Mouse (Mus musculus) lung, postnatal 4 days (tissue): ENCODE results near the gene Siae.

ENCODE experiments used
- DNase-seq, 2 experiments: peaks; one replicate each; pipeline ENCODE4 v3.0.0; 2021

Gene Siae

GRCm38 (mm10) chr9:37627263-37627662, 71.8 kb downstream of the Siae start:
- DNase-seq, result no peak

- no peak for DNase-seq
Observed at GRCm38 (mm10) chr9:37628581-37628980, 73.1 kb downstream of the Siae start.

- DNase-seq, result no peak
Observed at GRCm38 (mm10) chr9:37629941-37630340, 74.4 kb downstream of the Siae start.

- no peak for DNase-seq
Observed at GRCm38 (mm10) chr9:37632305-37632704, 76.8 kb downstream of the Siae start.

DNA sequence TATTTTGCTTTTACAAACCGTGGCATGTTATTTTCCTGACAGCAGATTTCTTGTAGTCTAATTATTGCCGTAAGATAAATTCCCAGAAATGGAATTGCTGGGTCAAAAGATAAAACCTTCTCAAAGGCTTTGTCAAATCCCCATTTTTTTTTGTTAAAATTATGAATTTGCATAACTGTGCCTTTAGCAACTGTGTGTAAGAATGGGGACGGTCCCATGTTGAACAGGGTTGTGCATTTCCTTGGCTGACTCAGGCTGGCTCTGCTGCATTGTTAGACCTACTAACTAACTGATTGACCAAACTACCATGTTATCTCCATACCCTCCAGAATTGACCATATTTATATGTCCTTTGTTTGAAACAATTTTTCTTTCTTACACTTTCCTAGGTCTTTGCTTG, 78.8 kb downstream of the Siae start:
- DNase-seq, result no peak

GRCm38 (mm10) chr9:37636335-37636734, 80.8 kb downstream of the Siae start:
- DNase-seq, result peak; percentile 56 to 65

DNA sequence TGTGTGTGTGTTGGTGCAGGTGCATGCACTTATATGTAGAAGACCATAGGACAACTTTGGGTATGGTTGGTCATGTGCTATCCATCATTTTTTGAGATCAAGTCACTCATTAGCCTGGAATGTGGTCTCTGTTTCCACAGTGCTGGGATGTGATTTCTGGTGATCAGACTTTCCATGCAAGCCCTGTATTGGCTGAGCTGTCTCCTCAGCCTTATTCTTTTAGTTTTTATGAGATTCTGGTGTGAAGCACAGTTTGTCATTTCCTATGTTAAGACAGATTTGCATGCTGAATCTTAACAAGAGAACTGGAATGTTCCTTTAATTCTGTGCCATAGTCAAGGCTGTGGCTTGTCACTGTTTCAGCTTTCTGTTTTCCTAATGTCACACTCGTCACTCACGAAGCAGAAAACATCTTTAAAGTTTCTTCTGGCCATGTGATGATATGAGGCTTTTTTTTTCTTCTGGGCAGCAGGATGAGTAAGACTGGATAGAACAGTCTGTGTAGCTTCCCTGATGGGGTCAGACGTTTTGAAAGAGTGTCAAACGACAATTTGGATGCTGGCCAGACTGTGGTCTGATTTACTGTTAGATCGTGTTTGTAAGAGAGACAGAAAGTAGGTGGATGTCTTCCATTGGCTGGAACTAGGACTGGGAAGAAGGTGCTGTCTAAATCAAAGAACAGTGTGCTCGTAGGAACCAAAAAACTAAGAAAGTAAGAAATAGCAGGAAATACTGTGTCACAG, 81.5 kb downstream of the Siae start:
- DNase-seq, result peak; percentile 40 to 62

DNA sequence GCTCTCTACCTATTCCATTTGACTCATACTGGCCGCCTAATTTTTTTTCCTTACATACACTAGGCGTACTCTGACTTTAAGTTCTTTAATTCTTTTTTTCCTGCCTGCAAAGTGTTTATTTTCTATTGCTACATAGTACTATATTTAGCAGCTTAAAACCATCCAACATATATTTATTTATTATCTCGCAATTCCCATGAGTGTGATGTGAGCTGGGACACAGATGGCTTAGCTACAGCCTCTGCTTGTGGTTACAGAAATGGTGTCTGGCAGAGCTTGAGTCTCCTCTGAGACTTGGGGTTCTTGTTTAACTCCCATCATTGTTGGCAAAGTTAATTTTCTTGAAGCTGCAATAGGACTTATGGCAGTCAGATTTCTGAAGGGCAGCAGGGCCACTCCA, 83.2 kb downstream of the Siae start:
- DNase-seq, result no peak

DNA sequence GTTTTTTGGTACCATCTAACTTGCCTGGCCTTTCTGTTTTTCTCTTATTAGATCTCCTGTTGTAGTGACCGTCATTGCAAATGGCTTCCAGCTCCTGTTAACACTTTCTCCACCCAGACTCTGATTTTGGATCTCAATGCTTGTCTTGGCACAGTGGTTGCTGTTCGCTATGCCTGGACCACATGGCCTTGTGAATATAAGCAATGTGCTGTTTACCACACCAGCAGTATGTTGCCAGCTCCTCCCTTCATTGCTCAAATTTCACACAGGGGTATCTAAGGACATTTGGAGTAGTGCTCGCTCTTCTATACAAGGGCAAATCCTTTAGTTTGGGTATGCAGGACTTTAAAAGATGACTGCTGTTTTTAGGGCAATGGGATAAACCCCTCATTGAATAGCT, 90.7 kb downstream of the Siae start:
- peak in 1 of 2 experiments; percentile 32 for DNase-seq

DNA sequence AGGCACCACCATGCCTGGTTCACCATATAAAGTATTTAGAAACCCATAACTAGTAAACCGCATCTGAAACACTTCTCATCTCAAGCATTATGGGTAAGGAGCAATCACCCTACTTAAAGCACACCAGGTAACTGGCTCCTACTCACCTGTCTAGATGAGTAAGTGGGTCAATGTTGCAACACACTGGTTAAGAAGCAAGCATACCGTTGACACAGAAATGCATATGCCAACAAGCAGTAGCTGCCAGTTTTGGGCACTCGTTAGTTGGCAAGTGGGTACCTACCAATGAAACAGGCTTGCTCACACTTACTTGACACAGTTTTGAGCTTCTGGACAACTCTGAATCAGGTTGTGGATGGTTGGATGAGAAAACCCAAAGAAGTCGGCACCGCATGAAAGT, 95.1 kb downstream of the Siae start:
- no peak for DNase-seq

DNA sequence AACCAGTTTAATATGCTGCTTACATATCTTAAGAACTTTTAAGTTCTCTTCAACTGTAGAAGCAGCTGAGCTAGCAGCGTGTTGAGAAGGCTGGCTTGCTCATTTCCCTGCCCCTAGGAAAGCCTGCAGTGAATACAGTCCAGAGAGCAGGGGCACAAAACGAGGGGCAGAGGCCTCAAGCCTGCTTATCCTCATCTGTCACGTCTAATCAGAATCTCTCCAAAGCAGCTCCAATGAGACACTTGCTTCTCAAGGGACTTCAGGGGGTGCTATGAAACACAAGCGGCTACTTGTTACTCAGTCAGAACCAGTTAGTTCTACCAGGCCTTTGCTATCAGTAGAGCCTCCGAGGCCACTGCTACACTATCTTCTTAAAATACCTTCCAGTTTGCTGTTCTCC, 98.3 kb downstream of the Siae start:
- no peak for DNase-seq

DNA sequence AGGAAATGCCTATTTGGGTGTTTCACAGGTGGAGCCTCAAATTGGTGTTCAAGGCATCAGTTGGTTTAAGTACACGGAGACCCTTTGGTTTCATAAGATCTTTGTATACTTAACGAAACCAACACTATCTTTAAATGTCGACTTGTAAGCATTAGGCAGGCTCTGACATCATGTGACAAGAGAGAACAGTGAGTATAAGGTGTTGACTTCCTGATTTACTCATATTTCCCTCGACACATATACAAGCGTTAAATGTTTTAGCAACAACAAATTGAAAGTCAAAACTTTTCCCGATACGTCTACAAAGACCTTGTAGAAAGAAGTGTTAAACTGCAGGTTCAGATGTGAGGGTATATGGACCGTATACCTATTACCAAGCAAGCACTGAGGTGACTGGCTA, 100.5 kb downstream of the Siae start:
- DNase-seq, result no peak

DNA sequence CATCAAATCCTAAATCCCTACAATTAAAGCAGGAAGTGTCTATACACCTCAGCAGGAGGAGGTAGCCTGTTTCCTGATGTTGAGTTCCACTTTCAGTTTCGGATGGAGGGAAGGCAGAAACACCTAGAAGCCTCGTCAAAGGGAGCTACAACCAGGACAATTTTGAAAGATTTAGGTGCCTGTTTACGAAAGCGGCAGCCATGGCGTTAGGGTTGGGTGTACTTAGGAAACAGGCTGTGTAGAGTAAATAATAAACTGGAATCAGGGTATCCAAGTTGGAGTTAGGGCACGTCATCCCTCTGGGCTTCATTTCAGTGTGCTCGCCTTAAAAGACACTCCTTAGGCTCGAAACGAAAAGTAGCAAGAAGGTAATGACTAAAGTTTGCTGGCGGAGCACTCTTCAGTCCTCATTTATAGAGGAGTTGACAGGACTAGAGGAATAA, 101.0 kb downstream of the Siae start:
- peak in 1 of 2 experiments; percentile 25 for DNase-seq

- peak; percentile 89 to 91 for DNase-seq
Observed at GRCm38 (mm10) chr9:37656931-37657481, 101.5 kb downstream of the Siae start, which contains the start of gene Tbrg1. TSS of gene Tbrg1 (minus strand) at chr9:37657312.

- DNase-seq, result no peak
Observed at GRCm38 (mm10) chr9:37659413-37659812, 103.9 kb downstream of the Siae start.

GRCm38 (mm10) chr9:37663210-37663609, 107.7 kb downstream of the Siae start:
- no peak for DNase-seq

GRCm38 (mm10) chr9:37664604-37665003, 109.1 kb downstream of the Siae start:
- DNase-seq, result no peak

DNA sequence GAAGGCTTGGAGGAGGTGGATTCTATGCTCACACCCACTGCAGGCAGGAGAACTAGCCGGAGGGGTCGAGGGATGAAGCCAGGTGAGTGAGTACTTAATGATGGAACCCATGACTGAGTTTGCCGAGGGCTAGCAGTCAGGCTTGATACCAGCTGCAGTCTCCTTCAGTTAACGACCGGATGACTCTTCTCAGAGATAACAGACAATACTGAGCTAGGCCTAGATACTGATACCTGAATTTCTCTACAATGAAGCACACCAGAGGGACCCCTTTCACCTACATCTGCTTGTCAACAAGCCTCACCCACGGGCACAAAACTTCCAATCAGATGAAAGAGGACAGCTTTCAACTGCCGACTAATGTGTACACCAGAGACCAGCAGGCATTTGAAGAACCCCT, 110.5 kb downstream of the Siae start:
- DNase-seq, result no peak

- DNase-seq, result no peak
Observed at GRCm38 (mm10) chr9:37669115-37669514, 113.6 kb downstream of the Siae start, which contains the start of gene Panx3. TSS of gene Panx3 (minus strand) at chr9:37669235.

- no peak for DNase-seq
Observed at GRCm38 (mm10) chr9:37669678-37670077, 114.2 kb downstream of the Siae start.

DNA sequence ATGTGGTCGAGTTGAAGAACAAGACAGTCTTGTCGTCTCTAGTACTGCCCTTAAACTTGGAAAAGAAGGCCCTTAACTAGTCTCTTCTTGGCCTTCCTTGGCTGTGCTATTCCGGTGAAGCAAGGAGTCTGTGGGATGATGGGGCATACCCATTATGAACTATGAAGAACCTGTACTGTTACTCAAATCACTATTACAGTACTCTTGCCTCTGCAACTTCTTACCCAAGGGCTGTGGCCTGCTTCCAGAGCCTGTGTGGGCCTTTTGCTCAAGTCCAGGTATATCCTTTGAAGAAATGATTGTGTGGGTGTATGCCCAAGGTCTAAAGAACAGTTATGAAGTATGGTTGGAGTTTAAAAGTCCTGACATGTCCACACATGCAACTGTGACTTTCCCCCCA, 114.8 kb downstream of the Siae start:
- DNase-seq, result no peak

GRCm38 (mm10) chr9:37675287-37675686, 119.8 kb downstream of the Siae start:
- no peak for DNase-seq

- DNase-seq, result no peak
Observed at GRCm38 (mm10) chr9:37681123-37681522, 125.6 kb downstream of the Siae start.

DNA sequence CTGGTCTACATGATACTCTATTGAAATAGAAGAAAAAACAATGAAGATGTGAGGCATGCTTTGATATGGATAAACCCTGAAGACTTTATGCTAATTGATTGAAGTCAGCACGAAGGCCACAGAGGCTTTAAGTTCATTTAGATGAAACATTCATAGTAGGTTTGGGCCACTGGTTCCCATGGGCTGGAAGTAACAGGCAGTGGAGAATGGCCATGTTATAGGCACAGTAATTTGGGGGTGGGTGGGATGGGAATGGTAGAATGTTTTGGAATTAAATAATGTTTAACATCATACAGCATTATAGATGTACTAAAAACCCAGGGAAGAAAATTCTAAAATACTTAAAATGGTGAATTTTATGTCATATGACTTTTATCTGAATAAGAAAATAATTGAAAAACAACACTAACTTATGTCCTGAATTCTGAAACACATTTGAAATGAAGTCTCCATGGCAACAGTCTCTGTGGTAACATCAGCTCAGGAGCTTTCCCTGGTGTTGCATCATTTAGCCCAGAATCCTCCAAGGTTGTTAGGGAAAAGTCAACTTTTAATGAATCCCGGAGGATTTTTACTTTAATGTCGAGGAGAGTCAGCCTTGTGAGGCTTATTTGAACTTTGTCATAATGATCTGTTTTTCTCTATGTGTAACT, 131.9 kb downstream of the Siae start:
- DNase-seq, result no peak
